Mouse (Mus musculus): ENCODE results near the gene Slc12a8. TPM values are rescaled to one million over a fixed set of nuclear protein-coding genes. Genes with fewer than 3 reads are reported as not detected.

Slc12a8 gene
- polyA plus RNA-seq, 1 experiment from 2014 or later, result 4.0 TPM

- Histone ChIP-seq H3K36me3 (ENCODE audit: control insufficient read depth, insufficient read depth, low read length) (no peaks in the 10 kb centered on the region), H3K4me3 (ENCODE audit: low read depth, low read length) (no peak overlapping the region), H3K27ac (replicated peaks) (no peak overlapping the region), H3K9ac (ENCODE audit: low read length) (no peak overlapping the region), H3K4me2 (replicated peaks; ENCODE audit: low read depth) (no peak overlapping the region), H3K4me1 (replicated peaks; ENCODE audit: control insufficient read depth, insufficient read depth) (no peaks in the 10 kb centered on the region), H3K27me3 (ENCODE audit: control insufficient read depth, insufficient read depth, low read length) (no peaks in the 10 kb centered on the region), H3K9me3 (ENCODE audit: control insufficient read depth, low read length) (no peaks in the 10 kb centered on the region)
- DNase-seq (ENCODE audit: low spot score) (peak; percentile 38), ATAC-seq (ENCODE audit: low FRiP score, low TSS enrichment) (no peak)
- WGBS, result 31% methylated on average over 5 of the region's 5 CpGs
- TF ChIP-seq EP300 (optimal IDR thresholded peaks at IDR 0.05), result no peak
- TF ChIP-seq CTCF (IDR thresholded peaks at IDR 0.05; ENCODE audit: low read depth), result peak; percentile 62
Observed at GRCm38 (mm10) chr16:33600216-33600615, 83.1 kb downstream of the Slc12a8 start.

- ATAC-seq (ENCODE audit: low FRiP score, low TSS enrichment), result no peak
- H3K27ac ChIP-seq (replicated peaks), result no peak overlapping the region
- no peaks in the 10 kb centered on the region for H3K9me3 ChIP-seq (ENCODE audit: control insufficient read depth, low read length)
- no peaks in the 10 kb centered on the region for H3K4me1 ChIP-seq (replicated peaks; ENCODE audit: control insufficient read depth, insufficient read depth)
- H3K4me2 ChIP-seq (replicated peaks; ENCODE audit: low read depth), result no peak overlapping the region
- no peak for TF ChIP-seq CTCF (IDR thresholded peaks at IDR 0.05; ENCODE audit: low read depth)
- TF ChIP-seq EP300 (optimal IDR thresholded peaks at IDR 0.05), result no peak
- WGBS, result 94% methylated on average over 8 of the region's 8 CpGs
- no peaks in the 10 kb centered on the region for H3K27me3 ChIP-seq (ENCODE audit: control insufficient read depth, insufficient read depth, low read length)
- H3K9ac ChIP-seq (ENCODE audit: low read length), result no peak overlapping the region
- no peaks in the 10 kb centered on the region for H3K36me3 ChIP-seq (ENCODE audit: control insufficient read depth, insufficient read depth, low read length)
- H3K4me3 ChIP-seq (ENCODE audit: low read depth, low read length), result no peak overlapping the region
- DNase-seq (ENCODE audit: low spot score), result no peak
Observed at GRCm38 (mm10) chr16:33601299-33601698, 84.2 kb downstream of the Slc12a8 start.

- Histone ChIP-seq H3K4me2 (replicated peaks; ENCODE audit: low read depth) (no peak overlapping the region), H3K4me1 (replicated peaks; ENCODE audit: control insufficient read depth, insufficient read depth) (no peaks in the 10 kb centered on the region), H3K36me3 (ENCODE audit: control insufficient read depth, insufficient read depth, low read length) (no peaks in the 10 kb centered on the region), H3K27me3 (ENCODE audit: control insufficient read depth, insufficient read depth, low read length) (no peaks in the 10 kb centered on the region), H3K9ac (ENCODE audit: low read length) (no peak overlapping the region), H3K27ac (replicated peaks) (no peak overlapping the region), H3K4me3 (ENCODE audit: low read depth, low read length) (no peak overlapping the region), H3K9me3 (ENCODE audit: control insufficient read depth, low read length) (no peaks in the 10 kb centered on the region)
- ATAC-seq (ENCODE audit: low FRiP score, low TSS enrichment) (no peak), DNase-seq (ENCODE audit: low spot score) (no peak)
- TF ChIP-seq CTCF (IDR thresholded peaks at IDR 0.05; ENCODE audit: low read depth) (no peak), EP300 (optimal IDR thresholded peaks at IDR 0.05) (no peak)
- 58% methylated on average over 9 of the region's 9 CpGs for WGBS
Observed at GRCm38 (mm10) chr16:33605647-33606596, 88.8 kb downstream of the Slc12a8 start.

GRCm38 (mm10) chr16:33606691-33607532, 89.8 kb downstream of the Slc12a8 start:
- H3K36me3 ChIP-seq (ENCODE audit: control insufficient read depth, insufficient read depth, low read length), result no peaks in the 10 kb centered on the region
- DNase-seq (ENCODE audit: low spot score) (no peak), ATAC-seq (ENCODE audit: low FRiP score, low TSS enrichment) (no peak)
- no peak overlapping the region for H3K9ac ChIP-seq (ENCODE audit: low read length)
- TF ChIP-seq CTCF (IDR thresholded peaks at IDR 0.05; ENCODE audit: low read depth), result no peak
- no peak for TF ChIP-seq EP300 (optimal IDR thresholded peaks at IDR 0.05)
- no peak overlapping the region for H3K27ac ChIP-seq (replicated peaks)
- no peaks in the 10 kb centered on the region for H3K27me3 ChIP-seq (ENCODE audit: control insufficient read depth, insufficient read depth, low read length)
- H3K4me3 ChIP-seq (ENCODE audit: low read depth, low read length), result no peak overlapping the region
- no peak overlapping the region for H3K4me2 ChIP-seq (replicated peaks; ENCODE audit: low read depth)
- WGBS, result 57% methylated on average over 8 of the region's 8 CpGs
- no peaks in the 10 kb centered on the region for H3K9me3 ChIP-seq (ENCODE audit: control insufficient read depth, low read length)
- H3K4me1 ChIP-seq (replicated peaks; ENCODE audit: control insufficient read depth, insufficient read depth), result 0 out of 2 replicates have a peak, but pooled peaks cover 3% of the 10 kb centered on the region

- Histone ChIP-seq H3K9ac (ENCODE audit: low read length) (no peak overlapping the region), H3K4me3 (ENCODE audit: low read depth, low read length) (no peak overlapping the region), H3K4me1 (replicated peaks; ENCODE audit: control insufficient read depth, insufficient read depth) (0 out of 2 replicates have a peak, but pooled peaks cover 3% of the 10 kb centered on the region), H3K4me2 (replicated peaks; ENCODE audit: low read depth) (no peak overlapping the region), H3K27ac (replicated peaks) (no peak overlapping the region), H3K27me3 (ENCODE audit: control insufficient read depth, insufficient read depth, low read length) (no peaks in the 10 kb centered on the region), H3K36me3 (ENCODE audit: control insufficient read depth, insufficient read depth, low read length) (no peaks in the 10 kb centered on the region), H3K9me3 (ENCODE audit: control insufficient read depth, low read length) (no peaks in the 10 kb centered on the region)
- no peak for ATAC-seq (ENCODE audit: low FRiP score, low TSS enrichment)
- 61% methylated on average over 2 of the region's 2 CpGs for WGBS
- no peak for DNase-seq (ENCODE audit: low spot score)
- TF ChIP-seq EP300 (optimal IDR thresholded peaks at IDR 0.05) (no peak), CTCF (IDR thresholded peaks at IDR 0.05; ENCODE audit: low read depth) (no peak)
Observed at GRCm38 (mm10) chr16:33609554-33609953, 92.4 kb downstream of the Slc12a8 start.
